Mouse (Mus musculus): ENCODE results near the gene St7l. TPM values are rescaled to one million over a fixed set of nuclear protein-coding genes. Genes with fewer than 3 reads are reported as not detected.

St7l gene
- 25.7 TPM for total RNA-seq (2023)

DNA sequence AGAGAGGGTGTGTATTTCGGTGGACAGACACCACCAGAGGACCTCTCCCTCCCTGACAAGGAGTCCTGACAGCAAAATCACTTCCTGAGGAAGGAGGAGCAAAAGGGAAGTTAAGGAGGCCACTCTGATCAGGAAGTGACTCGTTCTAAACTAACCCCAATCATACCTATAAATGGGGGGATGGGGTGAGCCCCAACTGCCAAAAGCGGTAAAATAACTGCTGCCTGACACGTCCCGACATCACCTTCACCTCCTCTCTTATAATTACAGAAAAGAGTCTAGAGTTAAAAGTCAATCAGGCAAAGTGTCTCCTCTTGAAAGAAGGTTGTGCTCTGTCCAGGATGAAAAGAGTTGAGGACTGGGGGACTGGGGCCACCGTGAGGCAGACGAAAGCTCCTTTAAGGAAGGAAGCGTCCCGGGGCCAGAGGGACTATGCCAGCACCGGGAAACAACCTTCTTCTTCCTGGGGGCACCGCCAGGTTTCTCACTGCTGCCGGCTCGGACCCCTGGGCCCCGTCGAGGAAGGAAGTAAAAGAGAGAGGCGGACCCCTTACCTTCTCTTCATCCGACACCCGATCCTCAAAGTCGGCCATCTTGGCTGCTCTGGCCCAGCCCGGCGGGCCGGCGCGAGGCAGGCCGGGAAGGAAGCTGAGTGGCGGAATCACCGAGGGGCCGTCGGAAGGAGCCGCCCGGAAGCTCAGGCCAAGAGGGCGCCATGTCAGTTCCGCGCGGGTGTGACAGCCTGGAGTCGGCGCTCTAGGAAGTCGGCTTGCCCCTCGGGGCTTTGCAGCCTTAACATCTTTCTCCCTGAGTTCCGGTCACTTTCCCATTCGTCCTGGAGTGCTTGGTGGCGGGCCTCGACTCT, at the start of gene St7l, which contains the start of gene Capza1:
Gene St7l (plus strand): TSS at position 220 of the 865 bp plus-strand sequence.
Gene Capza1 (minus strand): TSS at position 720 of the 865 bp plus-strand sequence.

DNA sequence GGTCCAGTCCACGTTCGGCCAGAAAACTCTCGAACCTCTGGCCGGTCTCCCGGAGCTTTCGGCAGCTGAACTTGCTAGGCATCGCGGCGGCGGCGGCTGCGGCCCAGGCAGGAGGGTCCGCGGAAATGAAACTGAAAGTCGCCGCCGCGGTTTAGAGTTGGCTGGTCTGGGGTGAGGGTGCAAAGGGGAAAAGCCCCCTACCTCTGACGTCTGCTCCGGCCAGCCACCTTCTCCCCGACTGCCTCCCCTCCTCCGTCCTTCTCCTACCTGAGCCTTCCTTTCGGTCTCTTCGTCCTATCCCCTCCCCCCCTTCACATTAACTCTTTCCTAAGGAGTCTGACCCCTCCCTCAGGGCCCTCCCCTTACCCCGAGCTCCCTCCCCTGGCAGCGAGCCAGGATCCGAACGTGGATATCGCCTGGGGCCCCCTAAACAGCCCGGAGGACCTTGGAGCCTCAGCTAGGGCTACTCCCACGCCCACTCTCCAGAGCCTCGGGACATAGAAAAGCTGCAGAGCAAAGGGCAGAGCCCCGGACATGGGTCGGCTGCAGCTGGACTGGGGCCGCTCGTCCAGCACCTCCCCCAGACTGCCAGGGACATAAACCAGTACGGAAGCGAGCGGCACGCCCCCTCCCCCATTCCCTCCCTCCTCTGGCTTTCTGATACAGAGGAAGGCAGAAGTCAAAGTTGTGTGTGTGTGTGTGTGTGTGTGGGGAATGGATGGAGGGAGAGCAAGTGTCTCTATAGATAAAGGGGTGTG, 45.6 kb upstream of the St7l start, which contains the start of gene Mov10:
Gene Mov10 (minus strand): TSS at position 573 of the 758 bp plus-strand sequence.

DNA sequence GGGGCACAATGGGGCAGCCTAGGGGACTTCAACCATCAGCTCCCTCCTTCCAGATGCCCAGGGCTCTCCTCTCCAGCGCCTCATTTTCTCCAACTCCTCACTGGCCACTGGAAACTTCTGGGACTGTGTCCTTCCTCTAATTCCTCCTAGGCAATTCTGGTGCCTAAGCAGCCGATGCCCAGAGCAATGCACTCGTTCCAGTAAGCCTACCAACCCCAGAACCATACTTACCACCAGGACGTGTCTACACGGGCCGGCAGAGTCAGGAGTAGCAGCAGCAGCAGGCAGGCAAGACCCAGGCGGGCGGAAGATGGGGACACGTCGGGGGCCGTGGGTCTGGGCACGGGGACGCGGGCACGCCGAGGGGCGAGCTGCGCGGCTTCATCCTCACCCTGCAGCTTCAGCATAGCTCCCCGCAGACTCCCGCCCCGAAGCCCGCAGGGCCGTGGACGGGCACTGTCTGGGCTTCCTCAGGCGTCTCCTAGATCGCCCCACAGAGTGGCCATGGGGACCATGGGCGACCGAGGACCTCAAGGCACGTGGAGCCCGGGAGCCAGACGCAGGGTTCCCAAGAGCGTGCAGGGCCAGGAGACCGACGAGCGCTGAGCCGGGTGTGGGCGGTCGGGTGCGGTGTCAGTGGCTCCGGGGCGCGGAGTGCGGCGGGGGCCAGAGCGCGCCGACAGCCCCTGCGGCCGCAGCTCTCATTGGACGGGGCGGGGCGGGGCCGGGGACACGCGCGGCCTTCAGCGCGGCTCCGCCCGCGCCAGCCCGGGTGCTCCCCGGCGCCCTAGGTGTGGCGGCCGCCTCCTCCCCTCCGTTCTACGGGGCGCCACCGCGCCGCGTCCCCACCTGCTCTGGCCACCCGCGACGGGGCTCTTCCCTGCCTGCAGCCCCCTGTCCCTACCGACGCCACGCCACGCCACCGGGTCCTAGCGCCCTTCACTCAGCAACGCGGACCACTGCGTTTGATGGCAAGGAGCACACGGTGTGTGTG, 97.6 kb downstream of the St7l start, which contains the start of gene Wnt2b:
Gene Wnt2b (minus strand): TSS at position 856 of the 994 bp plus-strand sequence.

Other genes with a start within 250 kb of the St7l start
- 54.3 TPM for gene Slc16a1, start 225.3 kb upstream of the St7l start, total RNA-seq (2023)
- gene Ppm1j, start 82.9 kb upstream of the St7l start, total RNA-seq (2023), result 3.0 TPM
- not detected for gene Fam19a3, start 82.2 kb upstream of the St7l start, total RNA-seq (2023)
- gene Rhoc, start 75.6 kb upstream of the St7l start, total RNA-seq (2023), result 0.73 TPM
- 36.7 TPM for gene Mov10, start 45.4 kb upstream of the St7l start, total RNA-seq (2023)
- gene Capza1, start 500 bp downstream of the St7l start, total RNA-seq (2023), result 176 TPM
- gene Wnt2b, start 97.9 kb downstream of the St7l start, total RNA-seq (2023), result not detected
- 0.43 TPM for gene Cttnbp2nl, start 189.1 kb downstream of the St7l start, total RNA-seq (2023)
- not detected for gene 4930564D02Rik, start 202.8 kb downstream of the St7l start, total RNA-seq (2023)